Mouse (Mus musculus) cerebellum, adult 18-20 months (tissue): ENCODE measurements around the gene Ccdc88c.

ENCODE experiments used
- DNase-seq, 2 experiments: peaks; one replicate each; pipeline ENCODE4 v3.0.0; 2021

Gene Ccdc88c

GRCm38 (mm10) chr12:100925644-100926619, 102.9 kb downstream of the Ccdc88c start:
- DNase-seq, result peak; percentile 81 to 83

- no peak for DNase-seq
Measured at GRCm38 (mm10) chr12:100924646-100925339, 104.1 kb downstream of the Ccdc88c start.

DNA sequence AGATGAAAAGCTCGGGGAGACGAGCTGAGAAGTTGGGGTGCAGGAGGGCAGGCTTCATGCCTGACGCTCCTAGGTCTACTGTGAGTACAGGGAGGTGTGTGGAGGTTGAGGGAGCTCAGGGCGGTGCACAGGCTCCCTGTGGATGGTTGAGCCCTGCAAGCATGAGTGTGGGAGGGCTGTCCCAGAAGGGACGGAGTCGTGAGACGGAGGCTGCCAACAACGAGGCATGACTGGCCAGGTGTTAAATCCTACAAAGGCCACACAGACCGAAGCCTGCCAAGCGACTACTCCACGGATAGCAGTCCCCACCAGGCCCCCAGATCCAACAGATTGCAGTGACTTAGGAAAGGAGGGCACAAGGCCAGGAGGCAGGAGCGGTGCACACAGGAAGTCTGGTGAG, 118.1 kb downstream of the Ccdc88c start:
- peak; percentile 69 to 71 for DNase-seq

DNA sequence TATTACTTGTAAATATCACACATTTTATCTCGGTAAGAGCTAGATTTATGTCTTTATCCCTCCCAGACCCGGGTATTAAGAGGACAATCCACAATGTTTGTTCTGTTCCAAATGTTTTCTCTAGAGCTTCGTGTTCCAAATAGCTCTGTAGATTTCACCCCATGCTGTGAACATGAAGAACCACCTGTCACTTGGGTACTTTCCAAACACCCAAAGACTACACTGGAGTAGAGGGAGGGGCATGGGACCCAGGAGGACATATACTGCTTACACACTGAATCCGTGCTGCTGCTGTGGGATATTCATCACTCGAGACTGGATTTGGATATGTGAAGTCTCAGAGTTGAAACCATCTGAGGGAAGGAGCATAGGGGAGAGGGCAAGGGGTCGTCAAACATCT, 119.1 kb downstream of the Ccdc88c start:
- peak; percentile 56 to 68 for DNase-seq

DNA sequence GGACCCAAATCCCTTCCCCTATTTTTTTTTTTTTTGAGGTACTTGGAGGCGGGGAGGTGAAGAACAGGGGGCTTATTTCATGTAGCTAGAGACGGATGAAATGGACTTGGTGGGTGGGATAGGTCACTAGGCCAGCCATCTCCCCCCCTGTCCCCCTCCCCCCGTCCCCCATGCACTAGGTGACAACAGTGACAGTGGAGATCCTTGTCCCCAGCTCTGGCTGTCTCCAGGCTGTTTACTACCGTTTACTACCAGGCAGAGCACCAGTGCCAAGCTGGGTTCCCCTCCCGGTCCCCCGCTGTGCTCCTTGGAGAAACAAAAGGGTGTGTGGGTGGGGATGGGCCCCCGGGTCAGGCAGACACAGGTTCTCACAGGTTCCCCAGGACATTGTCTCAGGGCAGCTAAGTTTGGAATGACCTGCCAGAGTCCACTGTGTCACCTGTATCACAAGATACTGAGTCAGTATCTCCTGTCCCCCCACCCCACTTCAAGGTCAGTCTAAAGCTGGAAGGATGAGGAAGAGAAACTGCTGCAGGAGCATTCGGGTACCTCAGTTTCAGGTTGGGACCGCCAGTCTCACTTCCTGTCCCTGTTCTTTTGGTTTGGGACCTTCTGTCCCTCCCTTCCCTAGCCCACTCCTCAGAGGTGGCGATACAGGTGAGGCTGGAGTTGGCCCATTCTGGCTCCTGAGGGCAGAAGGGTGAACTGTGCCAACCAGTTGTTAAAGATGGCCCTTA, 120.4 kb downstream of the Ccdc88c start:
- DNase-seq, result peak in 1 of 2 experiments; percentile 20

GRCm38 (mm10) chr12:100907598-100908297, 121.1 kb downstream of the Ccdc88c start, which contains the start of gene Gpr68:
Gpr68 (minus strand) TSS chr12:100908198.
- peak; percentile 63 to 72 for DNase-seq

DNA sequence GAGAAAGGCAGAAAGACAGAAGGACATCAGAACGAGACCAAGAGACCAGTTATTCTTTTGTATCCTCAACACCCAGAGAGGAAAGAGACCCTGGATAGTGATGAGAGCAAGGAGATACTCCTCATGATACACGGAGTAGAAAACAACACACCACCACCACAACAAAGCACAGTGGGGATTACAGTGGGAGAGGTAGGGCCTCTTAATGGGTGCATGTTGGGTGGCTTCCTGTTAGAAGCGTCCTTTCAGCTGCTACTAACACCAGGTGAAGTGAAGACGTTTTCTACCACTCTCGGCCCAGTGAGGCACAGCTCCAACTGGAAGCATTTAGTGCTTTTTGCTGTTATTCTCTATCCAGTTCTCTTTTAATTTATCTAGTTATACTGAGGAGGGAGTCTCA, 122.0 kb downstream of the Ccdc88c start:
- no peak for DNase-seq

GRCm38 (mm10) chr12:100903761-100904160, 125.1 kb downstream of the Ccdc88c start:
- DNase-seq, result peak; percentile 56 to 72

DNA sequence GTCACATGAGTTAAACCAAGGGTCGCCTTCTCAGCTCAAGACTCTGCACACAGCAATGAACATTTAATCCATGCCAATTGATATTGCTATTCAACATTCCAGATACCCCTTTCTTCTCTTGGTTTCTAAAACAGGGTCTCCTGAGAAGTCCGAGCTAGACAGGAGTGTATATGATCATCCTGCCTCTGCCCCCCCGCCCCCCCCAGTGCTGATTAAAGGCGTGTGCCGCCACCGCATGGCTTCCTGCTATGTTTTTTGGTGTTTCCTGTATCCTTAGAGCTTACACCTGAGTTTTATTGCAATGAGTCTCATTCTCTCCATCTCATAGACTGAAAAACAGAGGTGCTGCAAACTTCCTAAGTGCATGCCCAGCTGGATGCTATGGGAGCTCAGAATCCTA, 127.5 kb downstream of the Ccdc88c start:
- no peak for DNase-seq

DNA sequence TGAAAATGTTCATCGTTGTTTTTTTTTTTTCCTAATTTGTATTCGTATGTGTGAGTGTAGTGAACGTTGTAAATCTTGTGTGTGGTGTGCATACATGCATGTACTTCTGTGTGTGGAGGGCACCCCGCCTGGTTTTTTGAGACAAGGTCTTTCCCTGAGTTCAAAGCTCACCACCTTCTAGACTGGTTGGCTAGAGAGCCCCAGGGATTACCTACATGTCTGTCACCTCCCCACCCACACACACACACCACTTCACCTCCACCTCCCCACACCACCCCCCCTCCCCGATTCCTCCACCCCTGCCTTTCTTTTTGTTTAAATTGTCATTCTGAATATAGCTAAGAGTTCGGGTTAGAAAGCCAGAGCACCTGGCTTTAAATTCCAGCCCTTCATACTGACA, 128.0 kb downstream of the Ccdc88c start:
- DNase-seq, result no peak

DNA sequence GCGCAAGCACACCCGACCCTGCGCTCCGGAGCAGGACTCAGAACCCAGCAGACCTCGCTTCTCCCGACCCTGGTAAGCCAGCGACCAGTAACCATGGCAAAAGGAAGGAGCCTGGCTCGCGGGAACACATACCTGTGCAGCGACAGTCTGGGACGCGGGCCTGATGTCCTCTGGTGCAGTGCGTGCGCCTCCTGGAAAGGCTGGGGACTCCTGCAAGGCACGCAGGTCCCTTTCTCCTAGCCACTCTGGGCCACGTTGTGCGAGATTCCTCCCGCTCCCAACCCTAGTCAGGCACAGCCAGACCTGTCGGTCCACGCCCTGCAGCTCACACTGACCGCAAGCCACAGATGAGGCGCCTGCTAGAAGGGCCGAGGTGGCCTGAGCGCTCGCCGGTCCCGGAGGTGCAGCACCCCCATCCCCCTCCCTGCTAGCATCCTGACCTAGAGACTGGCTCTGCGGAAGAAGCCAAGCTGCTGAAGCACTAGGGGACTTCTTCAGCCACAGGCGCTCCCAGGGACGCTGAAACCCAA, 129.7 kb downstream of the Ccdc88c start:
- DNase-seq, result peak; percentile 85 to 88

GRCm38 (mm10) chr12:100897736-100898650, 130.9 kb downstream of the Ccdc88c start:
- DNase-seq, result peak; percentile 81 to 90

GRCm38 (mm10) chr12:100896661-100897060, 132.2 kb downstream of the Ccdc88c start:
- no peak for DNase-seq

DNA sequence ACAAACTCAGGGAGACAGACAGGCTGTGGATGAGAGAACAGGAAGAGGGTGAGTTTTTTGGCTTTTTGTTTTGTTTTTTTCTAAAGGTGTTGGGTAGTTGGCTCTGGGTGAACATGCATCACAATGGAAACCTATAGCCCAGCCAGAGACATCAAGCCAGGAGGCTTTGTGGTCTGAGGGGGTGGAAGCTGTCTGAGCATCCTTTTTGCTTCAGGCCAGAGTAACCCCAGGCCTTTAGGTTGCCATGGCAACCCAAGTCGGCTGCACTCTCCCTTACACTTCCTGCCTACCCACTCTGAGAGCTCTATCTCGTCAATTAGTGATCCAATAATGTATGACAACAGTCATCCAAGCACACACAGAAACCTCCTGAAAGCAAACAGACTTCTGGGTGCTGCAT, 133.4 kb downstream of the Ccdc88c start:
- no peak for DNase-seq

GRCm38 (mm10) chr12:100890548-100890947, 138.3 kb downstream of the Ccdc88c start:
- DNase-seq, result no peak

DNA sequence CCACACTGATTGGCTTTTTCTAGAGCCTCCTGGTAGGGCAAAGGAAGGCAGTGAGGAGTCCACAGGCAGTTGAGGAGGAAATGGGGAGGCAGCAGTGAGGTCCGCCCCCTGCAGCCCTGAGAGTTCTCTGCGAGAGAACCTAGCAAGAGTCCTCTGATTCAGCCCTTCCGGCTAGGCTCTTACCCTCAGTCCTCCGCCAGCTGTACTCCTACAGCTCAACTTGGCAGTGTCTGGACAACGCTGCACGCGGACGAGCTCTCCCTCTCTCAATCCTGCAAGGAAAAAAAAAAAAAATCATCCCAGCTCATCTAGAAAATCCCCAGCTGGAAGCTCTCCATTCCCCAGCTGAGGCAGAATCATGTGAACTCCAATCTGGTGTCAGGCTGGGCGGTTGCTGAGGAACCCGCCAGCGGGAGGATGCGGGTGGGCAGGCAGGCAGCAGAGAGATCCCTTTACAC, 141.0 kb downstream of the Ccdc88c start:
- peak; percentile 61 to 65 for DNase-seq

GRCm38 (mm10) chr12:100886877-100887276, 142.0 kb downstream of the Ccdc88c start:
- no peak for DNase-seq

- DNase-seq, result no peak
Measured at GRCm38 (mm10) chr12:100885585-100885984, 143.3 kb downstream of the Ccdc88c start.

DNA sequence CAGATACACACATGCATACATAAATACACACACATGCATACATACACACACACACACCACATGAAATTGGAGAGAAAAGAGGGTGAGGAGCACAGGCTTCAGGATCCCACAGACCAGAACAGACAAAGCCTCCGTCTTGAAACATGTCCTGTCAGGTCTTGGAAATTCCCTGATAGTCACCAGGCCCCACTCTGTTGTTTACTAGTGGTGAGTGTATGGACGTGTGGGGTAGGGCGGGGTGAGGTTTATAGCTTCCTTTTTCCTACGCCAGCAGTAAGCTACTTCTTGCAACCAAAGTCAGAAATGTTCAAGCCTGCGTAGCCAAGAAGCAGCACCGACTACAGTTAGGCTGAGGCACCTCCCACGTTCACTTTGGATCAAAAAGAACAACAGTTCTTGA, 145.7 kb downstream of the Ccdc88c start:
- no peak for DNase-seq

GRCm38 (mm10) chr12:100878556-100878955, 150.3 kb downstream of the Ccdc88c start:
- no peak for DNase-seq

DNA sequence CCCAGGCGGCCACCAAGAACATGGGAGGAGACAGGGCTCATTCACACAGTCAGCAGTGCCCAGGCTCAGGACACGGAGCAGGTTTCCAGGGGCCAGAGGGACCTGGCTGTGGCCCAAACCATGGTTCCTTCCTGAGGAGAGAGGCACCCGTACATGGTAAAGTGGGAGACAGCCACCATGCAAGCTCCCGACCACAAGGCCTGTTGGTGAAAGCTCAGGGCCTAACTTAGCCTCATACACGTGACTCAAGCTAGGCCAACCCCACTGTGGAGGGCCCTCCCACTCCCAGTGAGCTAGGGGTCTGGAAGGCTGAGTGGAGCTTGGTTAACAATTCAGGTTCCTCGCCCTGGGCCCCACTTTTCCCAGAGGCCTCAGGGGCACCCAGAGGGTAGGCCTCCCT, 150.9 kb downstream of the Ccdc88c start:
- no peak for DNase-seq
